Mouse (Mus musculus) midbrain, embryonic 11.5 days (tissue): ENCODE data around the gene Arhgef10l. TPM values are rescaled to one million over a fixed set of nuclear protein-coding genes. Genes with fewer than 3 reads are reported as not detected.
A peak's percentile ranks its signal among the peaks of the same experiment; 100 is the strongest.

Source experiments
- ATAC-seq: fragments of 200-750 bp; cut with Nextera tagmentation; 2 replicates; pipeline ENCODE4 v1.8.0; 2017; ENCODE audit warnings: moderate TSS enrichment, moderate library complexity; ENCODE audit not compliant: low FRiP score
- DNase-seq: peaks from one replicate; pipeline ENCODE4 v3.0.0; 2015; ENCODE audit warnings: low spot score; ENCODE audit errors: missing footprints
- H3K27ac ChIP-seq: fragments of 300-500 bp; sonication (generic); 2 replicates; pipeline ENCODE4 v1.5.1; 2014; ENCODE audit warnings: low read depth, low read length
- H3K27me3 ChIP-seq: fragments of 300-500 bp; sonication (generic); 2 replicates; pipeline ENCODE4 v1.6.1; 2014; ENCODE audit warnings: mild to moderate bottlenecking, low read length, moderate library complexity, mixed read lengths; ENCODE audit not compliant: control insufficient read depth, insufficient read depth
- H3K36me3 ChIP-seq: fragments of 300-500 bp; sonication (generic); 2 replicates; pipeline ENCODE4 v1.6.1; 2014; ENCODE audit warnings: mild to moderate bottlenecking, low read length, moderate library complexity, mixed read lengths; ENCODE audit not compliant: control insufficient read depth, insufficient read depth
- H3K4me1 ChIP-seq: fragments of 300-500 bp; sonication (generic); 2 replicates; pipeline ENCODE4 v1.6.1; 2014; ENCODE audit warnings: low read length; ENCODE audit not compliant: control insufficient read depth, insufficient read depth
- H3K4me2 ChIP-seq: fragments of 300-500 bp; sonication (generic); 2 replicates; pipeline ENCODE4 v1.6.1; 2014; ENCODE audit warnings: mild to moderate bottlenecking, moderate library complexity
- H3K4me3 ChIP-seq: fragments of 300-500 bp; sonication (generic); 2 replicates; pipeline ENCODE4 v1.5.1; 2014; ENCODE audit warnings: low read depth, low read length
- H3K9ac ChIP-seq: fragments of 300-500 bp; sonication (generic); 2 replicates; pipeline ENCODE4 v1.6.1; 2014; ENCODE audit warnings: low read length
- H3K9me3 ChIP-seq: fragments of 300-500 bp; sonication (generic); 2 replicates; pipeline ENCODE4 v1.6.1; 2016; ENCODE audit warnings: low read length; ENCODE audit not compliant: control insufficient read depth
- WGBS: fragments of 180-500 bp; shearing (Covaris S2); extraction: QIAGEN DNeasy Blood & Tissue Kit; methylation state at CpG from one replicate; pipeline ENCODE4 v1.1.7; 2014; 5-methylcytosine and 5-hydroxymethylcytosine counted together
- polyA plus RNA-seq: library from polyadenylated mRNA; unstranded; fragments of >200 nt; fragmentation: Nextera tagmentation; extraction: Ambion mirVana; gene quantifications from 2 replicates; pipeline ENCODE4 v1.2.1, GENCODE M21; 2014

The Arhgef10l gene
- 17.6 and 18.5 TPM in 2 replicates for polyA plus RNA-seq

DNA sequence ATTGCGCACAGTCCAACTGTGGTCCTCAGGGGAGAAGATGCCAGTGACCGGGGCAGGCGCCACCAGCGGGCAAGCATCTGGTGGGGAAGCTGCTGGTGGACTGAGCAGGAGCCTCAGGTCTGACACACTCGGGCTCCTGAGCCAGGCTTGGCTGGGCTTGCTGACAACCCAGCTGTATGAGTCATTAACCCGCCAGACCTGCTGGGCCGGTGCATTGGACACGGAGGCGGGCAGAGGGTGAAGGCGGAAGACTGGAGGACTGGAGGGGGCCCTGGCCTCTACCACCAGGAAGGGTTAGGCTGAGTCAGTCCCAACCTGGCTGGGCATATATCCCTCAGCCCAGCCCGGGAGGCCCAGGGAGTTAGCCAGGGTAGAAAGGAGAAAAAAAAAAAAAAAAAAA, at the start of gene Arhgef10l:
Arhgef10l (minus strand) TSS at position 253 of the 400 bp plus-strand sequence.
- DNase-seq (no peak), ATAC-seq (no peak)
- WGBS = 85% methylated on average over 11 of the region's 11 CpGs
- Histone ChIP-seq H3K27ac (no peak within 1 kb of the TSS), H3K9ac (no peak within 1 kb of the TSS), H3K4me2 (no peak within 1 kb of the TSS), H3K36me3 (no peaks in the 10 kb centered on the region), H3K4me3 (no peak within 1 kb of the TSS), H3K4me1 (peaks cover 8% of the 10 kb centered on the region), H3K9me3 (no peaks in the 10 kb centered on the region), H3K27me3 (no peaks in the 10 kb centered on the region)

GRCm38 (mm10) chr4:140714586-140714985, 48.8 kb upstream of the Arhgef10l start:
- Histone ChIP-seq H3K4me2 (no peak overlapping the region), H3K9ac (no peak overlapping the region), H3K9me3 (no peaks in the 10 kb centered on the region), H3K27ac (no peak overlapping the region; the same call in 1 of the 2 replicates), H3K36me3 (peaks cover 73% of the 10 kb centered on the region), H3K4me3 (no peak overlapping the region), H3K4me1 (peaks cover 24% of the 10 kb centered on the region), H3K27me3 (no peaks in the 10 kb centered on the region)
- WGBS = 86% methylated on average over 5 of the region's 5 CpGs
- no peak for ATAC-seq
- DNase-seq = no peak

GRCm38 (mm10) chr4:140713480-140714365, 47.9 kb upstream of the Arhgef10l start:
- WGBS = 42% methylated on average over 29 of the region's 29 CpGs
- peaks cover 24% of the 10 kb centered on the region for H3K4me1 ChIP-seq
- no peak overlapping the region for H3K4me2 ChIP-seq
- no peak overlapping the region for H3K4me3 ChIP-seq
- no peaks in the 10 kb centered on the region for H3K27me3 ChIP-seq
- peak overlapping the region; percentile 52 for H3K27ac ChIP-seq
- no peaks in the 10 kb centered on the region for H3K9me3 ChIP-seq
- peak; percentile 98 for DNase-seq
- H3K36me3 ChIP-seq = peaks cover 81% of the 10 kb centered on the region
- ATAC-seq = peak; percentile 87
- H3K9ac ChIP-seq = no peak overlapping the region; the same call in 1 of the 2 replicates

GRCm38 (mm10) chr4:140711360-140711759, 45.5 kb upstream of the Arhgef10l start:
- Histone ChIP-seq H3K9ac (no peak overlapping the region), H3K4me2 (no peak overlapping the region), H3K27me3 (no peaks in the 10 kb centered on the region), H3K4me3 (no peak overlapping the region), H3K9me3 (no peaks in the 10 kb centered on the region), H3K4me1 (peaks cover 24% of the 10 kb centered on the region), H3K36me3 (peaks cover 71% of the 10 kb centered on the region), H3K27ac (no peak overlapping the region)
- DNase-seq (no peak), ATAC-seq (no peak)
- 86% methylated on average over 5 of the region's 5 CpGs for WGBS

GRCm38 (mm10) chr4:140710781-140711180, 45.0 kb upstream of the Arhgef10l start:
- Histone ChIP-seq H3K9ac (no peak overlapping the region), H3K4me2 (no peak overlapping the region), H3K27ac (no peak overlapping the region), H3K36me3 (peaks cover 69% of the 10 kb centered on the region), H3K9me3 (no peaks in the 10 kb centered on the region), H3K27me3 (no peaks in the 10 kb centered on the region), H3K4me1 (peaks cover 24% of the 10 kb centered on the region), H3K4me3 (no peak overlapping the region)
- 85% methylated on average over 10 of the region's 10 CpGs for WGBS
- no peak for ATAC-seq
- DNase-seq = no peak

DNA sequence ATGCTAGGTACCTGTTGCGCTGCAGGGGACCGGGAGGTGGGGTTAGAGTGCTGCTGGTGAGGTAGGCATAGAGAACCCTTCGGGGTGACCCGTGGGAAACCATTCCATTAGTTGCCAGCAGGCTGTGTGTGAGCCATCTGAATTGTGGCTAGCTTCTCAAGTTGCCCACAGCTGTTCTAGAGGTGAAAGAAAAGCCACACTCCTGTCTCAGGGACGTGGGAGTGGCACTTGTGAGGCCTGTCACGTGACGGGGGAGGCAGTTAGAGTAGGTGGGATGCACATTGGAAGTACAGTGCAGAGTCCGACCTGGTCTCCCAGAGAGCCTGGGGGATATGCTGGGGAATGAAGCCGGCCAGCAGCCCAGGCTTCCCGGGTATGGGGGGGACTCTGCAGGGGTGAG, 43.8 kb upstream of the Arhgef10l start:
- 89% methylated on average over 10 of the region's 10 CpGs for WGBS
- Histone ChIP-seq H3K36me3 (peaks cover 64% of the 10 kb centered on the region), H3K27me3 (no peaks in the 10 kb centered on the region), H3K9ac (no peak overlapping the region; the same call in 1 of the 2 replicates), H3K4me2 (no peak overlapping the region), H3K4me1 (peaks cover 25% of the 10 kb centered on the region), H3K9me3 (no peaks in the 10 kb centered on the region), H3K4me3 (no peak overlapping the region), H3K27ac (no peak overlapping the region)
- ATAC-seq (no peak), DNase-seq (no peak)

- H3K4me2 ChIP-seq = no peak overlapping the region
- no peak for ATAC-seq
- H3K36me3 ChIP-seq = peaks cover 59% of the 10 kb centered on the region
- no peaks in the 10 kb centered on the region for H3K9me3 ChIP-seq
- H3K27me3 ChIP-seq = no peaks in the 10 kb centered on the region
- H3K27ac ChIP-seq = no peak overlapping the region
- 90% methylated on average over 7 of the region's 7 CpGs for WGBS
- DNase-seq = no peak
- peaks cover 25% of the 10 kb centered on the region for H3K4me1 ChIP-seq
- no peak overlapping the region for H3K4me3 ChIP-seq
- no peak overlapping the region for H3K9ac ChIP-seq
These were observed 43.3 kb upstream of the Arhgef10l start for GRCm38 (mm10) chr4:140709111-140709510.

DNA sequence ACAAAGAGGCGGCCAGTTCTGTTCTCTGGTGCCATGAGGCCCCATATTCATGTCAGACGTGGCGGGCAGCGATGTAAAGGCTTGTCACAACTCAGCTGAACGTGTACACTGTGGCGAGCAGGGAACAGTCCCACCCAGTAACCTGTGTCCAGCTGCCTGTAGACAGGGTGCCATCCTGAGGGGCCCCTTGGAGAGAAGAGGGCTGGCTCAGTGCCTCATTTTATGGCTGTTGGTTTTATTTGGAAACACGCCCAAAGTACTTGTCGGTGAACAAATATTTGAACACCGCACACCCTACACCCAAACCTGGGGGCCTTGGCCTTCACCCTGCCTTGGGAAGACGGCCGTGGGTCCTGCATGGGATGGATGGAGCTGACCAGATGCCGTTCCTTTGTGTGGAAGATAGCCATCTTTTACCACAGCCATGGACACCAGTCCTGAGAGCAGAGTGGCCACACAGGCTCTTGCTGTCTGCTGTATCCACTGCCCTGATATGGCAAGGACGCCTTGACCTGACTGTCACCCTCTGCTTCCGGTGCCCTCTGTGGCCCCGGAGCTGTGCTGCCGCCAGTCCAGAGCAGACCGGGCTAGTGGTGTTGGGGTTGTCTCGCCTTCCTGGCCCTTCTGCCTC, 42.6 kb upstream of the Arhgef10l start:
- H3K4me2 ChIP-seq = no peak overlapping the region
- no peak overlapping the region for H3K9ac ChIP-seq
- WGBS = 92% methylated on average over 18 of the region's 18 CpGs
- DNase-seq = no peak
- H3K4me3 ChIP-seq = no peak overlapping the region
- H3K27ac ChIP-seq = no peak overlapping the region
- H3K27me3 ChIP-seq = no peaks in the 10 kb centered on the region
- no peaks in the 10 kb centered on the region for H3K9me3 ChIP-seq
- H3K4me1 ChIP-seq = peaks cover 26% of the 10 kb centered on the region
- H3K36me3 ChIP-seq = peaks cover 57% of the 10 kb centered on the region
- ATAC-seq = no peak

DNA sequence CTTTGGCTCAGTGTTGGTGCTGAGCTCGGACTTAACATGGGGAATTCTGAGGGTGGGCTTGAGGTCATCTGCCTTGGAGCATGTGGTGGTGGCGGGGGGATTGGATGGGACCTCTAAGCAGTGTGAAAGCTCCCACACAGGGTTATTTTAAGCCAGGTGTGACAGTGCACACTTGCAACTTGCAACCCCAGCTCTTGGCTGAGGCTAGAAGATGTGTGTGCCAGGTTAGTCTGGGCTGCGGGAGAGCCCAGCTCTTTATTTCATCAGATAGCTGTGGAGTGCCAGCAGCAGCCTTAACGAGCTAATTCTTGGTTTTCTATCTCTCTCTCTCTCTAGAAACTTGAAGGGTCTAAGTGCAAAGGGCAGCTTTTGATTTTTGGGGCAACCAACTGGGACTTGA, 41.8 kb upstream of the Arhgef10l start:
- no peak for ATAC-seq
- H3K27ac ChIP-seq = no peak overlapping the region
- no peak overlapping the region for H3K4me3 ChIP-seq
- no peaks in the 10 kb centered on the region for H3K27me3 ChIP-seq
- peaks cover 52% of the 10 kb centered on the region for H3K36me3 ChIP-seq
- H3K4me1 ChIP-seq = peaks cover 18% of the 10 kb centered on the region
- no peak overlapping the region for H3K9ac ChIP-seq
- no peaks in the 10 kb centered on the region for H3K9me3 ChIP-seq
- no peak overlapping the region for H3K4me2 ChIP-seq
- 92% methylated on average over 4 of the region's 4 CpGs for WGBS
- DNase-seq = no peak
